ENCODE assay signal across 8 mouse cellular contexts in the genomic region with DNA sequence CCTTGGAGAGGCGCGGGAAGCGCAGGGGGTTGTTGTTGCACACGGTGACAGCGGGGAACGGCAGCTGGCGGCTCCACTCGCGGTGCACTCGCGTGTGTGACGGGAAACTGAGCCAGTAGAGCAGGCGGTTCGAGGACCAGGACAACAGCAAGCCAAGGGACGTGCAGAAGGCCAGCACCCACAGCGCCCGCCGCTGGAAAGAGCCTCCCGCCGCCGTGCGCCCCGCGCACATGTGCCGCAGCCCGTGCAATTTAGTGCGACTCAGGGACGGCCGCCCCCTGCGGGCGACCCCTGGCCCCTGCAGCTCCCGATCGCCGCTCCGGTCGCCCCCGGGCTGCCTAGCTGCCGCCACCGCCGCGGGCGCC.
DNase-seq lines count a peak whose midpoint lies in the region; ATAC-seq and TF ChIP-seq lines count a peak whose summit lies in the region.

No protein-coding gene starts in this region.

- H3K9ac ChIP-seq in hindbrain, embryonic 11.5 days (ENCODE audit: low read depth, low read length): peak overlapping the region; percentile 68
- H3K9ac ChIP-seq in midbrain, postnatal 0 days (replicated peaks; ENCODE audit: low read length, poor library complexity, severe bottlenecking): peak overlapping the region; percentile 77

- no peaks in the 10 kb centered on the region for H3K36me3 ChIP-seq in kidney, adult 2 months (ENCODE audit: control insufficient read depth, insufficient read depth, low read length)
- no peaks in the 10 kb centered on the region for H3K36me3 ChIP-seq in forebrain, embryonic 10.5 days (replicated peaks)
- H3K36me3 ChIP-seq in hindbrain, embryonic 11.5 days (ENCODE audit: control insufficient read depth, insufficient read depth, low read length): no peaks in the 10 kb centered on the region
- no peaks in the 10 kb centered on the region for H3K36me3 ChIP-seq in midbrain, postnatal 0 days (ENCODE audit: insufficient read depth, low read length)

- H3K9me3 ChIP-seq in forebrain, embryonic 10.5 days: no peaks in the 10 kb centered on the region
- no peaks in the 10 kb centered on the region for H3K9me3 ChIP-seq in hindbrain, embryonic 11.5 days (ENCODE audit: control insufficient read depth, low read length)
- H3K9me3 ChIP-seq in midbrain, postnatal 0 days (ENCODE audit: low read length): no peaks in the 10 kb centered on the region

- intact Hi-C loops in left cerebral cortex, postnatal 14 days (cut with DNase I): loop anchor here (5.0 to 10.0 kb wide), 3 partner anchors 245 to 360 kb away; no protein-coding TSS in a partner anchor

- no peak for DNase-seq in kidney, adult 2 months
- no peak for DNase-seq in kidney, postnatal 14 days
- peak; percentile 35 for DNase-seq in adrenal gland, postnatal 25 days
- peak; percentile 54 for DNase-seq in forebrain, embryonic 10.5 days (ENCODE audit: extremely low spot score, low spot score)
- DNase-seq in hindbrain, embryonic 11.5 days (ENCODE audit: low spot score): peak; percentile 83
- DNase-seq in left cerebral cortex, postnatal 14 days (ENCODE audit: low spot score in 2 of 2): peak; percentile 41 to 70
- peak; percentile 68 for DNase-seq in midbrain, postnatal 0 days (ENCODE audit: low spot score)

- H3K4me1 ChIP-seq in kidney, adult 2 months (ENCODE audit: control insufficient read depth, insufficient read depth, low read length): no peaks in the 10 kb centered on the region
- peaks cover 31% of the 10 kb centered on the region for H3K4me1 ChIP-seq in forebrain, embryonic 10.5 days
- H3K4me1 ChIP-seq in hindbrain, embryonic 11.5 days (replicated peaks; ENCODE audit: control insufficient read depth, insufficient read depth, low read length): no peaks in the 10 kb centered on the region; the same call in 1 of the 2 replicates
- H3K4me1 ChIP-seq in midbrain, postnatal 0 days (ENCODE audit: insufficient read depth, low read length): peaks cover 2% of the 10 kb centered on the region; the same call in 1 of the 2 replicates

- H3K4me3 ChIP-seq in kidney, adult 2 months (ENCODE audit: insufficient read depth, low read depth, low read length): peak overlapping the region; percentile 22; the same call in 1 of the 2 replicates
- H3K4me3 ChIP-seq in forebrain, embryonic 10.5 days: peak overlapping the region; percentile 67
- peak overlapping the region; percentile 63 for H3K4me3 ChIP-seq in hindbrain, embryonic 11.5 days (ENCODE audit: low read depth, low read length)
- peak overlapping the region; percentile 73 for H3K4me3 ChIP-seq in midbrain, postnatal 0 days (ENCODE audit: low read depth, low read length)

- no peak for TF ChIP-seq CTCF in kidney, adult 2 months (conservative IDR thresholded peaks at IDR 0.05; ENCODE audit: insufficient read depth, insufficient read length, low read depth, low read length)
- TF ChIP-seq CTCF in midbrain, postnatal 0 days (IDR thresholded peaks at IDR 0.05): peak; percentile 56

- WGBS in kidney, adult 2 months: under 1% methylated on average over 42 of the region's 42 CpGs
- WGBS in forebrain, embryonic 10.5 days: under 1% methylated on average over 42 of the region's 42 CpGs
- 0% methylated on average over 28 of the region's 42 CpGs for WGBS in hindbrain, embryonic 11.5 days
- WGBS in midbrain, postnatal 0 days: under 1% methylated on average over 42 of the region's 42 CpGs

- peak overlapping the region; percentile 97 for H3K4me2 ChIP-seq in hindbrain, embryonic 11.5 days (replicated peaks; ENCODE audit: low read depth, low read length)
- peak overlapping the region; percentile 98 for H3K4me2 ChIP-seq in midbrain, postnatal 0 days (ENCODE audit: low read depth, low read length, poor library complexity, severe bottlenecking)

- TF ChIP-seq POLR2A in kidney, adult 2 months (IDR thresholded peaks at IDR 0.05; ENCODE audit: low read depth, low read length): no peak

- ATAC-seq in hindbrain, embryonic 11.5 days (ENCODE audit: low FRiP score): peak; percentile 68
- peak; percentile 33; the same call in 1 of the 2 replicates for ATAC-seq in midbrain, postnatal 0 days (ENCODE audit: low FRiP score)
- no peak for ATAC-seq in CD4-positive, CD25-positive, alpha-beta regulatory T cell, adult 4 months

- no peak overlapping the region for H3K27ac ChIP-seq in kidney, adult 2 months (ENCODE audit: insufficient read depth, low read depth, low read length)
- H3K27ac ChIP-seq in forebrain, embryonic 10.5 days: peak overlapping the region; percentile 73
- 0 out of 2 replicates have a peak overlapping the region, but pooled peaks have one; percentile 36 for H3K27ac ChIP-seq in hindbrain, embryonic 11.5 days (ENCODE audit: low read depth, low read length)
- 0 out of 2 replicates have a peak overlapping the region, but pooled peaks have one; percentile 18 for H3K27ac ChIP-seq in midbrain, postnatal 0 days (ENCODE audit: low read depth, low read length)

- H3K27me3 ChIP-seq in kidney, adult 2 months (replicated peaks; ENCODE audit: control insufficient read depth, insufficient read depth, low read length): 0 out of 2 replicates have a peak, but pooled peaks cover 1% of the 10 kb centered on the region
- H3K27me3 ChIP-seq in forebrain, embryonic 10.5 days (ENCODE audit: poor library complexity, severe bottlenecking): peaks cover 80% of the 10 kb centered on the region
- peaks cover 9% of the 10 kb centered on the region; the same call in 1 of the 2 replicates for H3K27me3 ChIP-seq in hindbrain, embryonic 11.5 days (ENCODE audit: control insufficient read depth, insufficient read depth, low read length)
- H3K27me3 ChIP-seq in midbrain, postnatal 0 days (ENCODE audit: insufficient read depth, low read length): peaks cover 6% of the 10 kb centered on the region

Comparison
In these comparisons a context has a peak if more than half of its experiments do, and no peak if none do; other contexts are left out.
1. DNase-seq: peak in adrenal gland, postnatal 25 days (single experiment), forebrain, embryonic 10.5 days (single experiment), hindbrain, embryonic 11.5 days (single experiment), left cerebral cortex, postnatal 14 days (2 of 2) and midbrain, postnatal 0 days (single experiment); none in kidney, adult 2 months (single experiment) and kidney, postnatal 14 days (single experiment).
2. H3K4me3 ChIP-seq: peak in every context shown above with its lines; median percentile 73 in midbrain, postnatal 0 days; 67 in forebrain, embryonic 10.5 days; 63 in hindbrain, embryonic 11.5 days; 22 in kidney, adult 2 months.